8 mouse cellular contexts compared by ENCODE assay signal in the genomic region with DNA sequence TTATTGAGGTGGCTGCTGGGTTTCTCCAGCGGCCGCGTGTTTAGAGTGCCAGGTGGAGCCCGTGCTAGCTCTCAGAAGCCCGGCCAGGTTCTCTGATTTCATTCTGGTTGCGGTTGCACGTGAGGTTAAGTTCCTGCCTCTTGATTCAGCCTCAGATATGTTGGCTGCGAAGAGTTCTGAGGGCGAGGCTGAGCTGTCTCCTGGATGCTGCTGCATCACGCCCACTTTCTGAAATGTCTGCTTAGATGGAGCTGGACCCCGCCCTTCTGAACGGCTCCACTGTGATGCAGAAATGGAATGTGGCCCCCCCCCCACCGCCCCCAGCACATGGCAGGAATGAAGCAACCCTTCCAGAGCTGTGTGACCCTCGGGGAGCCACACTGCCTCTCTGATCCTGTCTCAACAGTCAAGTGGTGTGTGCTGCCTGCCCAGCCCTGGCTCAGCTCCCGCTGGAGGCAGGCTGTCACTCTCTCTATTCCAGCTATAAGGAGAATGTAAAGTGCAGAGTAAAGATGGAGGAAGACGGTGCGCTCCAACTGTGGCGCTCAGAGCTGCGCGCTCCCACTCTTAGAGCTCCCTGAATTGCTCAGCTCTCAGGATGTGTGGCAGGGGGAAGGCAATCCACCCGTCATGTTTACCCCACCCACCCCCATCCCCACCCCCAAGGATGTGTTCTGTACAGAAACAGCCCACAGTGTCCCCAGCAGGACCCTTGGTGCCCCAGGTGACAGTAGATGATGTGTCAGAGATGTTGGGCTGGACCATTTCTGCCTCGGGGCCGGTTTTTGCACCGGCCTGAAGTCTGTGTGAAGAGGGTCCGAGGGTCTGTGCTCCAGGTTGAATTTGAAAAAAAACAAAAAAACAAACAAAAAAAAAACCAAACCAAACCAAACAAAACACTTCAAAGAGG. TPM values are rescaled to one million over a fixed set of nuclear protein-coding genes. Genes with fewer than 3 reads are reported as not detected.
DNase-seq lines count a peak whose midpoint lies in the region; ATAC-seq lines count a peak whose summit lies in the region.

No protein-coding gene starts in this region.

- H3K27me3 ChIP-seq in kidney, embryonic 14.5 days (ENCODE audit: control insufficient read depth, insufficient read depth, low read length): no peaks in the 10 kb centered on the region
- no peaks in the 10 kb centered on the region for H3K27me3 ChIP-seq in intestine, embryonic 16.5 days (replicated peaks; ENCODE audit: control insufficient read depth, insufficient read depth, low read length)

- no peak overlapping the region for H3K4me3 ChIP-seq in kidney, embryonic 14.5 days (ENCODE audit: low read length)
- no peak overlapping the region for H3K4me3 ChIP-seq in intestine, embryonic 16.5 days (ENCODE audit: low read length)

- H3K9ac ChIP-seq in kidney, embryonic 14.5 days (ENCODE audit: low read depth, low read length): no peak overlapping the region
- 0 out of 2 replicates have a peak overlapping the region, but pooled peaks have one; percentile 2 for H3K9ac ChIP-seq in intestine, embryonic 16.5 days (ENCODE audit: low read depth, low read length)

- H3K27ac ChIP-seq in kidney, embryonic 14.5 days (ENCODE audit: low read depth, low read length): no peak overlapping the region
- no peak overlapping the region for H3K27ac ChIP-seq in intestine, embryonic 16.5 days (ENCODE audit: low read length)

- 0 out of 2 replicates have a peak, but pooled peaks cover 5% of the 10 kb centered on the region for H3K4me1 ChIP-seq in kidney, embryonic 14.5 days (ENCODE audit: control insufficient read depth, insufficient read depth, low read length)
- H3K4me1 ChIP-seq in intestine, embryonic 16.5 days (ENCODE audit: control insufficient read depth, insufficient read depth, low read length): peaks cover 4% of the 10 kb centered on the region; the same call in 1 of the 2 replicates

- no peak for DNase-seq in kidney, adult 8-10 months
- DNase-seq in CD8-positive naive resting alpha-beta T cell, adult 2 months (ENCODE audit: low read depth in 2 of 2, low spot score in 2 of 2): peak; percentile 47 to 58
- peak; percentile 72 for DNase-seq in cerebellum, adult 9-11 months
- peak; percentile 64 for DNase-seq in thymus, postnatal 4 days
- DNase-seq in kidney, adult 18-20 months: no peak
- no peak for DNase-seq in gastrocnemius, postnatal 10 days

- peaks cover 3% of the 10 kb centered on the region; the same call in 1 of the 2 replicates for H3K9me3 ChIP-seq in kidney, embryonic 14.5 days (ENCODE audit: control insufficient read depth, low read length)
- no peaks in the 10 kb centered on the region for H3K9me3 ChIP-seq in intestine, embryonic 16.5 days (ENCODE audit: control insufficient read depth, low read length)

- peak overlapping the region; percentile 8; the same call in 1 of the 2 replicates for H3K4me2 ChIP-seq in kidney, embryonic 14.5 days (replicated peaks; ENCODE audit: low read depth, low read length)
- 0 out of 2 replicates have a peak overlapping the region, but pooled peaks have one; percentile 4 for H3K4me2 ChIP-seq in intestine, embryonic 16.5 days (ENCODE audit: low read depth, low read length)

- no peaks in the 10 kb centered on the region for H3K36me3 ChIP-seq in kidney, embryonic 14.5 days (ENCODE audit: control insufficient read depth, insufficient read depth, low read length)
- H3K36me3 ChIP-seq in intestine, embryonic 16.5 days (ENCODE audit: control insufficient read depth, insufficient read depth, low read length): no peaks in the 10 kb centered on the region

- peak; percentile 30; the same call in 1 of the 2 replicates for ATAC-seq in kidney, embryonic 14.5 days (ENCODE audit: low FRiP score, low TSS enrichment)
- ATAC-seq in intestine, embryonic 16.5 days: no peak

- 39% methylated on average over 25 of the region's 25 CpGs for WGBS in kidney, embryonic 14.5 days
- WGBS in intestine, embryonic 16.5 days: 39% methylated on average over 25 of the region's 25 CpGs

RNA-seq across cellular contexts. Expression of gene Tesc, which starts 9.6 kb away (rescaled TPM):
- 10.1 and 12.3 TPM in 2 replicates for polyA plus RNA-seq in kidney, embryonic 14.5 days (2014; fragmentation: Nextera tagmentation; extraction: Ambion mirVana)
- polyA plus RNA-seq in intestine, embryonic 16.5 days (2015; fragmentation: Nextera tagmentation; extraction: Ambion mirVana): 3.6 and 4.0 TPM in 2 replicates
- 1 to 10 TPM in 1 of 2 experiments, under 1 TPM in 1; 0.70 to 1.4 TPM for total RNA-seq in gastrocnemius, postnatal 10 days (2021)

Comparison
In these comparisons a context has a peak if more than half of its experiments do, and no peak if none do; other contexts are left out.
1. DNase-seq: peak in CD8-positive naive resting alpha-beta T cell, adult 2 months (2 of 2), cerebellum, adult 9-11 months (single experiment) and thymus, postnatal 4 days (single experiment); none in kidney, adult 8-10 months (0 of 2), kidney, adult 18-20 months (single experiment) and gastrocnemius, postnatal 10 days (single experiment).